ENCODE assay signal across 8 mouse cellular contexts in the genomic region with DNA sequence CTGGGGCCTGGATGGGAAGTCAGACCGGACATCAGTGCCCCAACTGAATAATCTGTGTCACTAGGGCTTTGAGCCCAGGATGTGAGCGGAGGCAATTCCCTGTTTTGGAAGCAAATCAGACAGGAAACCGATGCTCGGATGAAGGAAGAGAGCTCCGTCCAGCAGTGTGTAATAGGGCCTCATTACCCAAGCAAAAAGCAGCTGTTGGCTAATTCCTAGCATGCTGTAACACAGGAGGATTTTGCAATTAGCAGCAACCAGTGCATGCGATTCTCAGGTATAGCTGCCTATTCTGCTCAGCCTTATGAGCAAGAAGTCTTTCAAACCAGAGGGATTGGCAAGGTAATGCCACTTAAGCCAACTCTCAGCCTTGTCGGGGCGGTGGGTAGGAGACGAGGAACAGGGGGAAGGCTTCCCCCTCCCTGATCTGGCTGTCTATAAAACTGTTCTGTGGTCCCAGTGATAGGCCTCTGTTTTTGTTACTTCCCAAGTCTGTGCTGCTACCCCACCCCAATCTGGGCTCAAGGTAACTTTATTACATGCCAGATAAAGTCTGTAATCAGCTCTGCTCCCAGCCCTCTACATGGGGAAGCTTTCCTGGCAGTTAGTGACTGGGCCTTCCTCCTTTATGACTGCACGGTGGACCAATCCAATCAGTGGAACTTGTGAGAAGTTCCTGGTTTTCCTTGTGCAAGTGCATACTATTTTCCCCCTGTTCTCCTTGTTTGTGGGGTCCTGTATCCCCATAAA. TPM values are rescaled to one million over a fixed set of nuclear protein-coding genes. Genes with fewer than 3 reads are reported as not detected.
DNase-seq lines count a peak whose midpoint lies in the region; ATAC-seq and TF ChIP-seq lines count a peak whose summit lies in the region.

No protein-coding gene starts in this region.

- ATAC-seq in kidney, postnatal 0 days (replicated peaks; ENCODE audit: low FRiP score, low read depth) = no peak

- no peak for TF ChIP-seq CTCF in left cerebral cortex, adult 2 months (IDR thresholded peaks at IDR 0.05)
- TF ChIP-seq CTCF in kidney, postnatal 0 days (IDR thresholded peaks at IDR 0.05; ENCODE audit: low read depth) = no peak

- H3K9me3 ChIP-seq in kidney, postnatal 0 days (replicated peaks; ENCODE audit: low read length) = no peaks in the 10 kb centered on the region

- 34% methylated on average over 10 of the region's 10 CpGs for WGBS in kidney, postnatal 0 days
- WGBS in macrophage (ENCODE audit: missing documents) = 33% methylated on average over 10 of the region's 10 CpGs

- DNase-seq in left cerebral cortex, adult 2 months (ENCODE audit: extremely low spot score in 1 of 2, low spot score in 2 of 2) = no peak
- DNase-seq in left cerebral cortex, adult 11 months (ENCODE audit: low spot score) = no peak
- DNase-seq in heart, adult 11 months = peak; percentile 97
- peak; percentile 50 for DNase-seq in kidney, postnatal 0 days (ENCODE audit: low spot score)
- DNase-seq in spleen, adult 12 weeks (ENCODE audit: low spot score) = no peak
- no peak for DNase-seq in left cerebral cortex, postnatal 10 days (ENCODE audit: extremely low spot score in 1 of 2, low spot score in 2 of 2)
- no peak for DNase-seq in spleen, postnatal 10 days (ENCODE audit: low spot score in 2 of 2)

- H3K4me1 ChIP-seq in kidney, postnatal 0 days (replicated peaks; ENCODE audit: insufficient read depth, low read length) = peaks cover 24% of the 10 kb centered on the region

- H3K27ac ChIP-seq in left cerebral cortex, adult 2 months = peak overlapping the region; percentile 53
- peak overlapping the region; percentile 99 for H3K27ac ChIP-seq in kidney, postnatal 0 days
- peak overlapping the region; percentile 76 for H3K27ac ChIP-seq in macrophage

- peak overlapping the region; percentile 90 for H3K4me2 ChIP-seq in kidney, postnatal 0 days (ENCODE audit: low read length)

- H3K79me2 ChIP-seq in macrophage (ENCODE audit: inconsistent target) = peaks cover 62% of the 10 kb centered on the region

- no peaks in the 10 kb centered on the region for H3K27me3 ChIP-seq in kidney, postnatal 0 days (ENCODE audit: insufficient read depth, low read length)

- H3K4me3 ChIP-seq in left cerebral cortex, adult 2 months = peak overlapping the region; percentile 90
- peak overlapping the region; percentile 77 for H3K4me3 ChIP-seq in kidney, postnatal 0 days (replicated peaks; ENCODE audit: low read depth, low read length)
- H3K4me3 ChIP-seq in macrophage (ENCODE audit: inconsistent target) = peak overlapping the region; percentile 74; the same call in 1 of the 2 replicates

- intact Hi-C loops in left cerebral cortex, adult 2 months (cut with DNase I) = loop anchor here (1.0 to 5.0 kb wide), 3 partner anchors 156 to 575 kb away; no protein-coding TSS in a partner anchor
- intact Hi-C loops in left cerebral cortex, postnatal 10 days (cut with DNase I) = loop anchor here (5.0 to 10.0 kb wide), 5 partner anchors 214 to 576 kb away; partner anchors contain the start of genes Babam2, Mrpl33 and Rbks

- peak overlapping the region; percentile 88 for H3K9ac ChIP-seq in kidney, postnatal 0 days (ENCODE audit: low read depth, low read length)

- H3K36me3 ChIP-seq in kidney, postnatal 0 days (ENCODE audit: insufficient read depth, low read length) = no peaks in the 10 kb centered on the region
- no peaks in the 10 kb centered on the region for H3K36me3 ChIP-seq in macrophage (ENCODE audit: inconsistent target)

RNA-seq across cellular contexts. Expression of gene Fosl2, which starts 3.0 kb away (rescaled TPM):
- 10 to 100 TPM; 49.1 to 96.8 TPM for total RNA-seq in left cerebral cortex, adult 2 months (2021)
- 5.3 and 5.4 TPM in 2 replicates for polyA plus RNA-seq in kidney, postnatal 0 days (2015; fragmentation: Nextera tagmentation; extraction: Ambion mirVana)
- 100 to 1,000 TPM in 9 of 26 experiments, 10 to 100 TPM in 15, 1 to 10 TPM in 2; 5.5 to 442 (median 31.2) TPM for total RNA-seq in macrophage (2018; cell fraction: chromatin; rRNA removed)
- total RNA-seq in macrophage (2018; cell fraction: cytosol; rRNA removed) = 10 to 100 TPM in 16 of 26 experiments, 1 to 10 TPM in 10; 2.1 to 76.1 (median 12.3) TPM
- 100 to 1,000 TPM in 9 of 26 experiments, 10 to 100 TPM in 14, 1 to 10 TPM in 3; 4.0 to 334 (median 38.1) TPM for total RNA-seq in macrophage (2018; cell fraction: nucleus; rRNA removed)
- 5.5 to 15.2 TPM (median 5.7 TPM) in 3 replicates for polyA plus RNA-seq in macrophage (2018)
- 10 to 100 TPM; 27.5 to 31.3 TPM for total RNA-seq in left cerebral cortex, postnatal 10 days (2021)

Comparison
In these comparisons a context has a peak if more than half of its experiments do, and no peak if none do; other contexts are left out.
1. DNase-seq: peak in heart, adult 11 months (single experiment) and kidney, postnatal 0 days (single experiment); none in left cerebral cortex, adult 2 months (0 of 2), left cerebral cortex, adult 11 months (single experiment), spleen, adult 12 weeks (single experiment), left cerebral cortex, postnatal 10 days (0 of 2) and spleen, postnatal 10 days (0 of 2).
2. Peak in every context shown above with its lines, with median percentiles within 50 percentile points of each other: H3K27ac ChIP-seq and H3K4me3 ChIP-seq.